Mouse (Mus musculus): ENCODE results near the gene A930009A15Rik. TPM values are rescaled to one million over a fixed set of nuclear protein-coding genes. Genes with fewer than 3 reads are reported as not detected.

The A930009A15Rik gene
- polyA plus RNA-seq, 1 experiment from 2014 or later, result 0.17 TPM

GRCm38 (mm10) chr10:115623956-115624671 is 54.3 kb downstream of the A930009A15Rik start:
- 20% methylated on average over 15 of the region's 15 CpGs for WGBS
- peaks cover 10% of the 10 kb centered on the region for H3K27me3 ChIP-seq
- H3K9me3 ChIP-seq (replicated peaks), result no peaks in the 10 kb centered on the region
- H3K27ac ChIP-seq, result no peak overlapping the region
- peak overlapping the region; percentile 42 for H3K4me2 ChIP-seq
- peaks cover 9% of the 10 kb centered on the region; the same call in 1 of the 2 replicates for H3K4me1 ChIP-seq
- no peaks in the 10 kb centered on the region for H3K36me3 ChIP-seq (ENCODE audit: poor library complexity, severe bottlenecking)
- no peak overlapping the region for H3K9ac ChIP-seq
- H3K4me3 ChIP-seq, result no peak overlapping the region
- peak; percentile 80 for ATAC-seq

DNA sequence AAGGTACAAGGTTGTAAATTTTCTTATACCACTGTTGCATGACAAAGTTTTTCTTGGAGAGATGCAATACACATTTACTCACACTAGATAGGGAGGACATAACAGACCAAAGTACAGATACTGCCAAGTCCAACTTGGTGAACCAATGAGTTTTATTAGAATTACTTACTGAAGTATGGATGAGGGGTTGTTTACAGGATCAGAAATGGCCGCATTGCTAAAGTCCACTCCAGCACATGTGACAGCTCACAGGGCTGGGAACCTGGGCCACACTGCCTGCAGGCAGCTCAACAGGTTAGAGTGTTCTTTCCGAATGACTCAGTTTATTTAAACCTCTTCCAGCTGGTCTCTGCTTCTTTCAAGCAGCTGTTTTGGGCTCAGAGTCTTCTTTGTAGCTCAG is 55.2 kb downstream of the A930009A15Rik start:
- H3K27ac ChIP-seq, result no peak overlapping the region
- H3K4me2 ChIP-seq, result no peak overlapping the region
- H3K4me3 ChIP-seq, result no peak overlapping the region
- H3K4me1 ChIP-seq, result peaks cover 9% of the 10 kb centered on the region; the same call in 1 of the 2 replicates
- no peaks in the 10 kb centered on the region for H3K9me3 ChIP-seq (replicated peaks)
- ATAC-seq, result no peak
- peaks cover 4% of the 10 kb centered on the region; the same call in 1 of the 2 replicates for H3K27me3 ChIP-seq
- WGBS, result 84% methylated on average over 2 of the region's 2 CpGs
- no peak overlapping the region for H3K9ac ChIP-seq
- no peaks in the 10 kb centered on the region for H3K36me3 ChIP-seq (ENCODE audit: poor library complexity, severe bottlenecking)

DNA sequence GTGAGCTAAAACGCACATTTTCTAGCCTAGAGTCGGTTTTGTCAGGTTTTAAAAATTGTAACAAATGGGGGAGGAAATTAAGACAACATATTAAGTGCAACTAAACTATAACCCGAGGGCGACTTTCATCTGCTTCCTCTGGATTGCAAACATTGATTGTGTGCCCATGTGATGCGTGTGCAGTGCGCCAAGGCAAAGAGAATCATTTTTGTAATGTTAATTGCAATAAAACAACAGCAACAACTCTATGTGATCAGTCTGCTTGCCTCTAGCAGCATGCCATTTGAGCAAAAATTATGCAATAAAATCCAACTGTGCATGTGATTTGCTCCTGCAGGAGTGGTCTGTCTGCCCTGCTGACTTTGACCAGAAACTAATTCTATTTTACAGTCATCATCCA is 56.9 kb downstream of the A930009A15Rik start:
- Histone ChIP-seq H3K4me3 (no peak overlapping the region), H3K36me3 (ENCODE audit: poor library complexity, severe bottlenecking) (no peaks in the 10 kb centered on the region), H3K9me3 (replicated peaks) (no peaks in the 10 kb centered on the region), H3K27ac (no peak overlapping the region), H3K4me1 (peaks cover 9% of the 10 kb centered on the region; the same call in 1 of the 2 replicates), H3K4me2 (no peak overlapping the region), H3K27me3 (no peaks in the 10 kb centered on the region), H3K9ac (no peak overlapping the region)
- no peak for ATAC-seq
- 88% methylated on average over 6 of the region's 6 CpGs for whole genome bisulfite sequencing

Other genes with a start within 250 kb of the A930009A15Rik start
- gene Tmem19, start 207.5 kb upstream of the A930009A15Rik start, polyA plus RNA-seq (2015; fragmentation: Nextera tagmentation; extraction: Ambion mirVana), result 34.1 and 35.0 TPM in 2 replicates
- gene Thap2, start 185.5 kb upstream of the A930009A15Rik start, polyA plus RNA-seq (2015; fragmentation: Nextera tagmentation; extraction: Ambion mirVana), result 35.6 and 37.1 TPM in 2 replicates
- gene Zfc3h1, start 185.0 kb upstream of the A930009A15Rik start, polyA plus RNA-seq (2015; fragmentation: Nextera tagmentation; extraction: Ambion mirVana), result 17.7 and 20.0 TPM in 2 replicates
- gene Lgr5, start 17.8 kb downstream of the A930009A15Rik start, polyA plus RNA-seq (2015; fragmentation: Nextera tagmentation; extraction: Ambion mirVana), result 0.14 and 0.26 TPM in 2 replicates
- gene Tspan8, start 246.8 kb downstream of the A930009A15Rik start, polyA plus RNA-seq (2015; fragmentation: Nextera tagmentation; extraction: Ambion mirVana), result not detected in 2 replicates